Mouse (Mus musculus) liver, embryonic 15.5 days (tissue): ENCODE measurements at regions not wholly inside any gene's neighbourhood (a gene's known extent, or its start where the extent isn't known, plus 50 kb on each side); places are given as distances from the start of the nearest gene placed in this dataset.

Experiments used
- ATAC-seq: fragments of 200-750 bp; cut with Nextera tagmentation; 2 replicates; pipeline ENCODE4 v1.8.0; 2017; ENCODE audit warnings: moderate number of reproducible peaks, mild to moderate bottlenecking, moderate library complexity; ENCODE audit not compliant: insufficient read depth
- H3K27ac ChIP-seq: fragments of 300-500 bp; sonication (generic); replicated peaks from 2 replicates; pipeline ENCODE4 v1.5.1; 2015; ENCODE audit warnings: mild to moderate bottlenecking, inconsistent platforms
- H3K27me3 ChIP-seq: fragments of 300-500 bp; sonication (generic); 2 replicates; pipeline ENCODE4 v1.6.1; 2015; ENCODE audit warnings: mild to moderate bottlenecking, inconsistent platforms
- H3K36me3 ChIP-seq: fragments of 300-500 bp; sonication (generic); replicated peaks from 2 replicates; pipeline ENCODE4 v1.6.1; 2015; ENCODE audit warnings: moderate library complexity, mild to moderate bottlenecking, inconsistent platforms
- H3K4me1 ChIP-seq: fragments of 300-500 bp; sonication (generic); replicated peaks from 2 replicates; pipeline ENCODE4 v1.6.1; 2015; ENCODE audit warnings: inconsistent platforms
- H3K4me2 ChIP-seq: fragments of 300-500 bp; sonication (generic); 2 replicates; pipeline ENCODE4 v1.6.1; 2015; ENCODE audit warnings: moderate library complexity, mild to moderate bottlenecking, inconsistent platforms
- H3K4me3 ChIP-seq: fragments of 300-500 bp; sonication (generic); replicated peaks from 2 replicates; pipeline ENCODE4 v1.5.1; 2015; ENCODE audit warnings: mild to moderate bottlenecking, inconsistent platforms
- H3K9ac ChIP-seq: fragments of 300-500 bp; sonication (generic); 2 replicates; pipeline ENCODE4 v1.6.1; 2015; ENCODE audit warnings: moderate library complexity, mild to moderate bottlenecking, inconsistent platforms
- H3K9me3 ChIP-seq: fragments of 300-500 bp; sonication (generic); replicated peaks from 2 replicates; pipeline ENCODE4 v1.6.1; 2016; ENCODE audit warnings: inconsistent platforms
- WGBS: fragments of 180-500 bp; shearing (Covaris S2); methylation state at CpG from one replicate; pipeline ENCODE4 v1.1.7; 2015; ENCODE audit warnings: mixed read lengths; ENCODE audit not compliant: insufficient replicate concordance; 5-methylcytosine and 5-hydroxymethylcytosine counted together

GRCm38 (mm10) chr6:50974961-50975360, 320.7 kb upstream of the Npvf start:
- ATAC-seq, result no peak
- Histone ChIP-seq H3K27me3 (no peaks in the 10 kb centered on the region), H3K9ac (no peak overlapping the region), H3K4me2 (no peak overlapping the region), H3K9me3 (no peaks in the 10 kb centered on the region), H3K27ac (no peak overlapping the region), H3K4me3 (no peak overlapping the region), H3K4me1 (no peaks in the 10 kb centered on the region), H3K36me3 (no peaks in the 10 kb centered on the region)
- WGBS, result 36% methylated on average over 1 of the region's 1 CpGs

- Histone ChIP-seq H3K27me3 (no peaks in the 10 kb centered on the region), H3K9me3 (no peaks in the 10 kb centered on the region), H3K9ac (no peak overlapping the region), H3K36me3 (no peaks in the 10 kb centered on the region), H3K4me3 (no peak overlapping the region), H3K4me1 (no peaks in the 10 kb centered on the region), H3K4me2 (no peak overlapping the region), H3K27ac (no peak overlapping the region)
- ATAC-seq, result no peak
- 53% methylated on average over 7 of the region's 7 CpGs for WGBS
Measured at GRCm38 (mm10) chr6:50976973-50977372, 322.7 kb upstream of the Npvf start.

- WGBS, result 41% methylated on average over 8 of the region's 8 CpGs
- no peak overlapping the region for H3K4me2 ChIP-seq
- H3K27me3 ChIP-seq, result no peaks in the 10 kb centered on the region
- no peaks in the 10 kb centered on the region for H3K4me1 ChIP-seq
- no peaks in the 10 kb centered on the region for H3K9me3 ChIP-seq
- H3K27ac ChIP-seq, result no peak overlapping the region
- no peaks in the 10 kb centered on the region for H3K36me3 ChIP-seq
- no peak overlapping the region for H3K9ac ChIP-seq
- no peak for ATAC-seq
- H3K4me3 ChIP-seq, result no peak overlapping the region
Measured at GRCm38 (mm10) chr6:50977381-50977780, 323.1 kb upstream of the Npvf start.

GRCm38 (mm10) chr6:50978016-50978415, 323.8 kb upstream of the Npvf start:
- 39% methylated on average over 4 of the region's 4 CpGs for WGBS
- H3K4me1 ChIP-seq, result no peaks in the 10 kb centered on the region
- H3K4me3 ChIP-seq, result no peak overlapping the region
- H3K27ac ChIP-seq, result no peak overlapping the region
- H3K9ac ChIP-seq, result no peak overlapping the region
- no peaks in the 10 kb centered on the region for H3K9me3 ChIP-seq
- no peaks in the 10 kb centered on the region for H3K27me3 ChIP-seq
- H3K4me2 ChIP-seq, result no peak overlapping the region
- H3K36me3 ChIP-seq, result no peaks in the 10 kb centered on the region
- ATAC-seq, result no peak

- Histone ChIP-seq H3K36me3 (no peaks in the 10 kb centered on the region), H3K4me3 (no peak overlapping the region), H3K27ac (no peak overlapping the region), H3K9ac (no peak overlapping the region), H3K4me2 (no peak overlapping the region), H3K4me1 (no peaks in the 10 kb centered on the region), H3K27me3 (no peaks in the 10 kb centered on the region), H3K9me3 (no peaks in the 10 kb centered on the region)
- no peak for ATAC-seq
- 23% methylated on average over 3 of the region's 3 CpGs for WGBS
Measured at GRCm38 (mm10) chr6:50978571-50978970, 324.3 kb upstream of the Npvf start.

- Histone ChIP-seq H3K4me2 (no peak overlapping the region), H3K9ac (no peak overlapping the region), H3K4me1 (no peaks in the 10 kb centered on the region), H3K9me3 (no peaks in the 10 kb centered on the region), H3K36me3 (no peaks in the 10 kb centered on the region), H3K27ac (no peak overlapping the region), H3K4me3 (no peak overlapping the region), H3K27me3 (no peaks in the 10 kb centered on the region)
- no peak for ATAC-seq
- 41% methylated on average over 1 of the region's 1 CpGs for WGBS
Measured at GRCm38 (mm10) chr6:50979764-50980163, 325.5 kb upstream of the Npvf start.

DNA sequence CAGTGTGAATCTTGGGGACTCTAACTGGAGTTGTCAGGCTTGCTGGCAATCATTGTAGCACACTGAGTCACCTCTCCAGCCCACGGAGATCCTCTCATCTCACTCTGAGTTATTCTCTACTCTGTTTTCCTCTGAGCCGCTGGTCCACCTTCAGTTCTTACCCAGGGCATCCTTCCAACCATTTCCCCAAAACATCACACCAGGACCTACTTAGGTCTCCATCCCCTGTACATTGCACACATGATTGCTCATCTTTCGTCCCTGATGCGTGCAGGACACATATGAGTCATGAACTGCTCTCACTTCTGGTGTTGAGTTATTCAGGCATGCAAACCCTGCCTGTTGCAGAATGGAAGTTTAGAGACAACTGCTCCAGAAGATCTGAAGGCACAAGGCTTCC, 326.1 kb upstream of the Npvf start:
- Histone ChIP-seq H3K9ac (no peak overlapping the region), H3K27me3 (no peaks in the 10 kb centered on the region), H3K27ac (no peak overlapping the region), H3K36me3 (no peaks in the 10 kb centered on the region), H3K4me2 (no peak overlapping the region), H3K4me1 (no peaks in the 10 kb centered on the region), H3K4me3 (no peak overlapping the region), H3K9me3 (no peaks in the 10 kb centered on the region)
- ATAC-seq, result no peak
- WGBS, result 61% methylated on average over 4 of the region's 4 CpGs

DNA sequence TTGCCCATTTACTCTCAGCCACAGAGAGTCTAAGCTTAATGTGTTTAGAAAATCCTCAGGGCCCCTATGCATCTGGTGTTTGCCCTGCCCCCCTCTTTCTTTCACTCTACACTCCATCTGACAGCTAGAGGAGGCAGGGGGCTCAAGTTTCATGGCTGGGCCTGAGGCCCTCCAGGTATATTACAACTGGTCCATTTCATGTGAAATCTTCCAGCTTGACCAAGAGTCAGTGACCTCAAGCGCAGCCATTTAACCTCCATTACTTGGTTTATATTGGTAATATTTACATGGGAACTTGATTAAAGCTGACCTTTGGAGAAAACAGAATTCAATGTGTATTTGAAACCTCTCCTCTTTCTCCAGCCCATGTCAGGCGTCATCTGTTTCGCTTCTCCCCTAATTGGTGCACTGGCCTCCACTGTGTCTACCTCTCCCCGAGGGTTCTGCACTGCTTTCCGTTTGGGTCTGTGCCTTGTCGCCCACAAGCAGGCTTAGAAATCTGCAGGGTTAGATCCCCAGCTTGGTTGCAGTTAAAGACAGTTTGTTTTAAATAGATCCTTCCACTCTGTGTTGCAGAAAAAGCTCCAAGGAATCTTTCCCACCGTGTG, 327.6 kb upstream of the Npvf start:
- no peak overlapping the region for H3K4me3 ChIP-seq
- no peak overlapping the region for H3K27ac ChIP-seq
- H3K36me3 ChIP-seq, result no peaks in the 10 kb centered on the region
- no peaks in the 10 kb centered on the region for H3K4me1 ChIP-seq
- no peaks in the 10 kb centered on the region for H3K9me3 ChIP-seq
- H3K4me2 ChIP-seq, result no peak overlapping the region
- ATAC-seq, result no peak
- 63% methylated on average over 7 of the region's 7 CpGs for WGBS
- H3K9ac ChIP-seq, result no peak overlapping the region
- H3K27me3 ChIP-seq, result no peaks in the 10 kb centered on the region

- WGBS, result 50% methylated on average over 4 of the region's 4 CpGs
- ATAC-seq, result no peak
- Histone ChIP-seq H3K9me3 (no peaks in the 10 kb centered on the region), H3K27ac (no peak overlapping the region), H3K4me3 (no peak overlapping the region), H3K4me1 (no peaks in the 10 kb centered on the region), H3K27me3 (no peaks in the 10 kb centered on the region), H3K9ac (no peak overlapping the region), H3K4me2 (no peak overlapping the region), H3K36me3 (no peaks in the 10 kb centered on the region)
Measured at GRCm38 (mm10) chr6:50982856-50983255, 328.6 kb upstream of the Npvf start.

DNA sequence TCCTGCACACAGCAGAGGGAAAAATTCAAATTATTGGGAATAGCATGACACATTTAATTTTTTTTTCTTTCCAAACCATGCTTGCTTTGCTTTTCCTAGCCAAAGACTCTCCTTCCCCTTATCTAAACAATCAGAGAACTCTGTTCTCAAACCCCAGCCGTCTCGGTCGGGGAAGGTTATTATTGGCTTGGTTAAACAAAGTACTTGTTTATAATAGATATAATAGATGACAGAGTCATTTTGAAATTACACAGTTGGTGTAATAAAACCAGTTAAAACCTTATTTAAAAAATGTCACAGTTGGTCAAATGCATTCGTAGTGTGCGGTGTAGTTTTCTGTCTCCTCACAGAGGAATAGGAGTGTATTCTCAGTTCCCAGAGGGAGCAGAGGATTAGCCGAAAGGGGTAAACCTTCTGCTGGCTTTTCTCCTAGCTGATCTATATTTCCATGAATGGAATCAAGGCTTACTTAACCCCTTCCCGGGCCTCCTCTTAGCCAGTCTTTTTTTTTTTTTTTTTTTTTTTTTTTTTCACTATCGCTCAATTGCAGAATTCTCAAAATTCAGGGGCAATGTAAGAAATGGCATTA, 329.4 kb upstream of the Npvf start:
- Histone ChIP-seq H3K27ac (no peak overlapping the region), H3K36me3 (no peaks in the 10 kb centered on the region), H3K9me3 (no peaks in the 10 kb centered on the region), H3K4me1 (no peaks in the 10 kb centered on the region), H3K27me3 (no peaks in the 10 kb centered on the region), H3K4me2 (no peak overlapping the region), H3K9ac (no peak overlapping the region), H3K4me3 (no peak overlapping the region)
- 46% methylated on average over 8 of the region's 8 CpGs for WGBS
- no peak for ATAC-seq

DNA sequence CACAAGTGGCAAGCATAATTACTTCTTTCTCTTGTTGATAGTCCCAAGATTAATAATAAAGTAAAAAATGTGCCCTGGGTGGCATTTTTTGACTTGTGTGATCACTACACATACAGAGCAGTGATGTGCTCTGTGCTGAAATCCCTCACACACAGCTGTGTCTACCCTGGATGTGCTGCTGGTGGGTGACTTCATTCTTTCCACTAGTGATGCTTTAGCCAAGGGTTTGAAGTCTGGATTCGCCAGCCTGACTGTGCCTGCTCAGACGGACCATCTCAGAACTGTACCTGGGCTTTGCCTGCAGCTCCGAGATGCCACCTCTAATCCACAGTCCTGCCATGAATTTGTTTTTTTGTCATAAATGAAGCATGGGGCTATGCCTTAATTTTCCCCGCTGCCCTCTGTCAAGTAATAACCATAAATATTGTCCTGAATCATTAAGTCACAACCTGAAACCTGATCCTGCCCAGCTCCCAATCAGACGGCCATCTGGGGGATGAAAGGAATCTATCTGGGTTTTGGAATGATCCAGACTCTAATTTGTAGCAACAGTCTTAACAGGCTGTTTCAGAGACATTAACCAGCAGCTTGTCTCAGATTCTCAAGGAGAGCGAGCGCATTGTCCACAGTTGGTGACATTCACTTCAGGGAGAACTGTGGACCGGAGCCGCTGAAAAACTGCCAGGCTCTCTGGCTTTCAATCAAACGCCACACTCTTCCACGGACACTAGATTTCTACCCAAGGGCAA, 330.1 kb upstream of the Npvf start:
- Histone ChIP-seq H3K4me3 (no peak overlapping the region), H3K36me3 (no peaks in the 10 kb centered on the region), H3K4me1 (no peaks in the 10 kb centered on the region), H3K27me3 (no peaks in the 10 kb centered on the region), H3K4me2 (no peak overlapping the region), H3K27ac (no peak overlapping the region), H3K9me3 (no peaks in the 10 kb centered on the region), H3K9ac (no peak overlapping the region)
- no peak for ATAC-seq
- WGBS, result 64% methylated on average over 11 of the region's 11 CpGs
